Mouse (Mus musculus): ENCODE measurements around the gene Zfp763. TPM values are rescaled to one million over a fixed set of nuclear protein-coding genes. Genes with fewer than 3 reads are reported as not detected.

The Zfp763 gene
- 0.44 TPM in 1 of 2 replicates, not detected in the other for polyA plus RNA-seq (2012; ENCODE audit: low replicate concordance)

DNA sequence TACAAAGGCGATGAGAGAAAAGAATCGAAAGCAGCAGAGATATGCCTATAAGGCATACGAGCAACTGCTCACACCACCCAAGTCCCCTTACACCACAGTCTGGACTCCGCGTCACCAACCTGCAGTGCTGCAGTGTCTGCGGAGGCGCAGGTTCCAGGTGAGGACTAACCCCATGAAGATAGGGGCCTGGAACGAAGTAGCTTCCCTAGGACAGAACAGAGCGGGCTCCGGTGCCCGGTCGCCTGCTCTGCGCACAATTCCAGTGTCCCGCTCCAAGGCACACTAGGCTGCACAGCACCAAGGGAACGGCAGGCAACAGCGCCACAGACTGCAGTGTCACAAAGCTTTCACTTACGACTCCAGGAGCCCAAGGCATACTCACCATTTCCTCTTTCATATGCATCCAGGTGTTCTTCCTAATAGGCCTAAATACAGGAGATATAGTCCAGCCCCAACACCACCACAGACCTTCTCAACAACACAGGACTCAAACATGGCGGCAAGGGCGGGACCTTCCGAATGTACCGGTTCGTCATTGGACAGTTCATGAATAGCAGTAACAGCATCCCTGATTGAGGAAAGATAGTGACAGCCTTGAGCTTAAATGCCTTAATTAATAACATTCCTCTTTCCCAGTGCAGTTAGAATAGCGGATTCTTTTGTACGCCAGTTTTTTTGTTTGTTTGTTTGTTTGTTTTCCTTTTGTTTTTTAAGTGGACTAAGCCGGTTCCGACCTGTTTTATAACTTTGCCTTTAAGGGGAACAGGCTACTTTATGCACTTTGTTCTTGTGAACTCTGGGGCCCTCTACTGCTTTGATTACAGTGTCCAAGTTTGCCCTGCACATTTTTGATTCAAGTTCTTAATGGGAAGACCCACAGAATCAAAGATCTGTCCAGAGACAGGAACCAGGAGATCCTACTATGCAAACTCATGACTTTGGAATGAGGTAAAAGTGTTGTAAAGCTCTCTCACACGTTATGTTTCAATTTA, at the start of gene Zfp763:
TSS of gene Zfp763 (minus strand) at position 503 of the 992 bp plus-strand sequence.

GRCm38 (mm10) chr17:33067958-33068357, 34.8 kb upstream of the Zfp763 start, which contains the start of gene 4921501E09Rik:
TSS of gene 4921501E09Rik (minus strand) at chr17:33068058.

GRCm38 (mm10) chr17:32992699-32993474, 40.3 kb downstream of the Zfp763 start, which contains the start of gene Zfp952:
TSS of gene Zfp952 (plus strand) at chr17:32993129.

Other genes starting within 250 kb of the Zfp763 start
- 0.29 and 1.4 TPM in 2 replicates for gene Zfp871, start 245.1 kb downstream of the Zfp763 start, polyA plus RNA-seq (2012; ENCODE audit: low replicate concordance)
- not detected in 2 replicates for gene Zfp811, start 223.5 kb downstream of the Zfp763 start, polyA plus RNA-seq (2012; ENCODE audit: low replicate concordance)
- gene Zfp799, start 203.1 kb downstream of the Zfp763 start, polyA plus RNA-seq (2012; ENCODE audit: low replicate concordance) = 0.02 and 1.1 TPM in 2 replicates
- gene Zfp870, start 141.8 kb downstream of the Zfp763 start, polyA plus RNA-seq (2012; ENCODE audit: low replicate concordance) = 0.22 TPM in 1 of 2 replicates, not detected in the other
- gene Cyp4f14, start 116.1 kb downstream of the Zfp763 start, polyA plus RNA-seq (2012; ENCODE audit: low replicate concordance) = not detected in 2 replicates
- gene Cyp4f13, start 86.0 kb downstream of the Zfp763 start, polyA plus RNA-seq (2012; ENCODE audit: low replicate concordance) = 14.7 and 37.1 TPM in 2 replicates
- 0.21 and 0.26 TPM in 2 replicates for gene Zfp472, start 67.6 kb downstream of the Zfp763 start, polyA plus RNA-seq (2012; ENCODE audit: low replicate concordance)
- gene Zfp952, start 40.3 kb downstream of the Zfp763 start, polyA plus RNA-seq (2012; ENCODE audit: low replicate concordance) = 0.42 TPM in 1 of 2 replicates, not detected in the other
- not detected in 2 replicates for gene 4921501E09Rik, start 34.7 kb upstream of the Zfp763 start, polyA plus RNA-seq (2012; ENCODE audit: low replicate concordance)
- 0.07 and 0.34 TPM in 2 replicates for gene Zfp563, start 55.9 kb upstream of the Zfp763 start, polyA plus RNA-seq (2012; ENCODE audit: low replicate concordance)
- gene Morc2b, start 106.3 kb upstream of the Zfp763 start, polyA plus RNA-seq (2012; ENCODE audit: low replicate concordance) = not detected in 2 replicates
- not detected in 2 replicates for gene Olfr55, start 135.0 kb upstream of the Zfp763 start, polyA plus RNA-seq (2012; ENCODE audit: low replicate concordance)
- gene Olfr239, start 157.9 kb upstream of the Zfp763 start, polyA plus RNA-seq (2012; ENCODE audit: low replicate concordance) = not detected in 2 replicates
- gene Olfr1564, start 188.3 kb upstream of the Zfp763 start, polyA plus RNA-seq (2012; ENCODE audit: low replicate concordance) = not detected in 2 replicates
- gene Zfp955a, start 221.7 kb upstream of the Zfp763 start, polyA plus RNA-seq (2012; ENCODE audit: low replicate concordance) = 0.31 TPM in 1 of 2 replicates, not detected in the other
- gene Olfr63, start 231.3 kb upstream of the Zfp763 start, polyA plus RNA-seq (2012; ENCODE audit: low replicate concordance) = 0.05 TPM in 1 of 2 replicates, not detected in the other

All from leukemia stem cell, adult 10-12 weeks (primary cell).